Mouse (Mus musculus): ENCODE data around the gene Rab2b.

DNA sequence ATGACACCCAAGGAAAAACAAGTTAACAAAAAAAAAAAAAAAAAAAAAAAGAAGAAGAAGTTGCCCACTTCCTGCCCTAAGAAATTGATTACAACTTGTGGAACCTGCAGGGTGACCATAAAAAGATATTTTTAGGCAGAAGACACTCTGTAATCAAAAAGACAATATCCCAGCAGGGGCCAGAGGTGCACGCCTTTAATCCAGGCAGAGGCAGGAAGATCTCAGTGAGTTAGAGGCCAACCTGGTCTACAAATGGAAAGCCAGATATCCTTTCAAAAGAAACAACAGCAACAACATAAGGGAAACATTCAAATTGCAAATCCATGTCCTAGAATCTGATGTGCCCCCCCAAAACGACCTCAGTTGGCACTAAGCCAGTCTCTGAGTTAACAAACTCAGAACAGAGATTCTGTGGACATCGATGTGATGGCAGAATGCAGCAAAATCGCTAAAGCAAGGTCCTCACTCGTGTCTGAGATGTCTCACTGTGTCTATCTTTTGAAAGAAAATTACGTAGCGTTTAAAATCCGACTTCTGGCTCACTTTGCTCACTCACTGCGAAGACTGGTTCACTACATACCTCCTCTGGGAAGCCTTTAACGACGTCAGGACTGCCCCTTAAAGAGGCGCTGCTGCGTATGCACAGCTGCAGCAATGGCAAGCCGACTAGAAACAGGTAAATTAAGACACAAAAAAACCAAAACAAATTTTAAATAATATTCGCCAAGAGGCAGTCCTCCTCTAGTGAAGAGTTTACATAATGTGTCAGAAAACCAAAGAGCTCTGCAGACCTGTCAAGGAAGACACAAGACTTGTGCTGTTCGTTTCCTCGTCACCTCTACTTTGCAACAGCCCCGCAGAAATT lies 22.8 kb downstream of the Rab2b start:
- TF ChIP-seq POLR2A (IDR thresholded peaks at IDR 0.05; ENCODE audit: low read depth, low read length), result no peak
- no peak for TF ChIP-seq CTCF (IDR thresholded peaks at IDR 0.05; ENCODE audit: extremely low read depth, insufficient read length, insufficient replicate concordance, low read depth, low read length)
